Mouse (Mus musculus) kidney, embryonic 14.5 days (tissue): ENCODE data around the gene Odf4. TPM values are rescaled to one million over a fixed set of nuclear protein-coding genes. Genes with fewer than 3 reads are reported as not detected.
A peak's percentile ranks its signal among the peaks of the same experiment; 100 is the strongest.

ENCODE experiments used
- ATAC-seq: fragments of 200-750 bp; cut with Nextera tagmentation; 2 replicates; pipeline ENCODE4 v1.8.0; 2017; ENCODE audit warnings: moderate number of reproducible peaks, mild to moderate bottlenecking, moderate TSS enrichment, moderate library complexity; ENCODE audit not compliant: low FRiP score, low TSS enrichment
- H3K27ac ChIP-seq: fragments of 300-500 bp; sonication (generic); 2 replicates; pipeline ENCODE4 v1.5.1; 2014; ENCODE audit warnings: low read depth, mild to moderate bottlenecking, low read length, moderate library complexity, mixed read lengths
- H3K27me3 ChIP-seq: fragments of 300-500 bp; sonication (generic); 2 replicates; pipeline ENCODE4 v1.6.1; 2014; ENCODE audit warnings: mild to moderate bottlenecking, low read length; ENCODE audit not compliant: control insufficient read depth, insufficient read depth
- H3K36me3 ChIP-seq: fragments of 300-500 bp; sonication (generic); 2 replicates; pipeline ENCODE4 v1.6.1; 2014; ENCODE audit warnings: low read length, mixed read lengths; ENCODE audit not compliant: control insufficient read depth, insufficient read depth
- H3K4me1 ChIP-seq: fragments of 300-500 bp; sonication (generic); 2 replicates; pipeline ENCODE4 v1.6.1; 2014; ENCODE audit warnings: low read length, mixed read lengths; ENCODE audit not compliant: control insufficient read depth, insufficient read depth
- H3K4me2 ChIP-seq: fragments of 300-500 bp; sonication (generic); replicated peaks from 2 replicates; pipeline ENCODE4 v1.6.1; 2014; ENCODE audit warnings: low read depth, mild to moderate bottlenecking, low read length
- H3K4me3 ChIP-seq: fragments of 300-500 bp; sonication (generic); 2 replicates; pipeline ENCODE4 v1.5.1; 2014; ENCODE audit warnings: mild to moderate bottlenecking, low read length
- H3K9ac ChIP-seq: fragments of 300-500 bp; sonication (generic); 2 replicates; pipeline ENCODE4 v1.6.1; 2014; ENCODE audit warnings: low read depth, mild to moderate bottlenecking, low read length, moderate library complexity
- H3K9me3 ChIP-seq: fragments of 300-500 bp; sonication (generic); 2 replicates; pipeline ENCODE4 v1.6.1; 2016; ENCODE audit warnings: low read length; ENCODE audit not compliant: control insufficient read depth
- WGBS: fragments of 180-500 bp; shearing (Covaris S2); extraction: QIAGEN DNeasy Blood & Tissue Kit; methylation state at CpG from one replicate; pipeline ENCODE4 v1.1.7; 2014; 5-methylcytosine and 5-hydroxymethylcytosine counted together
- polyA plus RNA-seq: library from polyadenylated mRNA; unstranded; fragments of >200 nt; fragmentation: Nextera tagmentation; extraction: Ambion mirVana; gene quantifications from 2 replicates; pipeline ENCODE4 v1.2.1, GENCODE M21; 2014

Gene Odf4
- polyA plus RNA-seq, 1 experiment from 2014 or later: not detected

DNA sequence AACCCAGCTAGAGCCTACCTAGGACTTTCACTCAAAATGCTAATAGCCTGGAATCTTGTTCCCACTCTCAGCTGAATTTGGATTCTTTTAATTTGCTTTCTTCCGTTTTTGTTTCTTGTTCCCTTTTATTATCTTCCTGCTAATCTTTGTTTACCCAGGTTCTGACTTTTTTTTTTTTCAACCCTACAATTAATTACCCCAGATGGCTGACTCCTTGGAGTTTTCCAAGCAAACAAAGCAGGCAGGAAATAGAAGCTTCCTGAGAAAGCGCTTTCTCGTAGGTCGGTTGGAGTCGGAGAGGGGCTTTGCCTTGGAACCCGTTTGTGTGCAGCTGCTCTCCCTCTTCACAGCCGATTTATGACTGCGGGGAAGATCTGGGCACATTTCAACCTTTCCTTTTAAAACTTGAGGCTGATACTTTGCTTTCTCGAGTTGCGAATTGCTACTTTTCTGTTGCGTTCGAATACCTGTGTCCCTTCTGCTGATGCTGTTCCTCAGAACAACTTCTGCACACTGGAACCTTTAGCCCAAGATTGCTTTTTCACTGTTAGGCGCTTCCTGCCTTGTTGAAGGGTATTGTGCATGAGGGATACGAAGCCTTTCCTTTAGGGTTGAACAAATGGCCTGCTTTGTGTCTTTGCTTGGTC is 15.2 kb downstream of the Odf4 start:
- Histone ChIP-seq H3K27ac (peak overlapping the region; percentile 89), H3K4me3 (no peak overlapping the region), H3K36me3 (peaks cover 1% of the 10 kb centered on the region; the same call in 1 of the 2 replicates), H3K27me3 (no peaks in the 10 kb centered on the region), H3K9ac (peak overlapping the region; percentile 45), H3K4me2 (peak overlapping the region; percentile 19; the same call in 1 of the 2 replicates), H3K4me1 (0 out of 2 replicates have a peak, but pooled peaks cover 8% of the 10 kb centered on the region), H3K9me3 (no peaks in the 10 kb centered on the region)
- WGBS: 17% methylated on average over 14 of the region's 14 CpGs
- no peak for ATAC-seq

DNA sequence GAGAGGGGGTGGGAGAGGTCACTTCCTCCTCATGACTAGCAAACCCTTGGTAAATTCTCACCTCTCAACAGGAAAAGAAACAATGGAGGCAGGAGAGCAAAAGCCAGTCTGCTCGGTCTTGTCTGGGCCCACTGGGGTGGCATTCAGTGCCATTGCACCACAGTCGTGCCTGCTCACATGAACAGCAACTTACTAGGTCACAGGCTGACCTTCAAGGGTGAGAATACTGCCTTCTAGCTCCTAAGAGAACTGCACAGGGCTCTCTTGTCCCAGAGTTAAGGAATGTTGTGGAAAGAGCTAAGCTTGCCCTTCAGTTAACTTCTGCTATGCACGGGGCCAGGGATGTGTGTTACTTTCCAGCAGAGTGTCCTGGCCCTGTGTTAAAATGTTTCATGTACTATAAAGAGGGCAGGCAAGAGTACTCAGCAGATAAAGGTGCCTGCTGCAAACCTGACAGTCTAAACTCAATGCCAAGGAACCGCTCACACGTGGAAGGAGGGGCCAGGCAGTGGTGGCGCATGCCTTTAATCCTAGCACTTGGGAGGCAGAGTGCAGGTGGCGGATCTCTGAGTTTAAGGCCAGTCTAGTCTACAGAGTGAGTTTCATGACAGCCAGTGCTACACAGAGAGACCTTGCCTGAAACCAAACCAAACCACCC is 17.9 kb downstream of the Odf4 start:
- H3K4me2 ChIP-seq: no peak overlapping the region
- no peak overlapping the region for H3K4me3 ChIP-seq
- ATAC-seq: no peak
- H3K27me3 ChIP-seq: no peaks in the 10 kb centered on the region
- no peak overlapping the region for H3K27ac ChIP-seq
- peaks cover 28% of the 10 kb centered on the region for H3K36me3 ChIP-seq
- no peaks in the 10 kb centered on the region for H3K9me3 ChIP-seq
- 47% methylated on average over 7 of the region's 7 CpGs for WGBS
- no peak overlapping the region for H3K9ac ChIP-seq
- H3K4me1 ChIP-seq: 0 out of 2 replicates have a peak, but pooled peaks cover 5% of the 10 kb centered on the region

- no peak overlapping the region for H3K4me3 ChIP-seq
- H3K27ac ChIP-seq: no peak overlapping the region
- ATAC-seq: no peak
- H3K9me3 ChIP-seq: no peaks in the 10 kb centered on the region
- H3K4me1 ChIP-seq: peaks cover 11% of the 10 kb centered on the region; the same call in 1 of the 2 replicates
- 79% methylated on average over 3 of the region's 3 CpGs for WGBS
- H3K36me3 ChIP-seq: peaks cover 43% of the 10 kb centered on the region
- no peak overlapping the region for H3K4me2 ChIP-seq
- H3K27me3 ChIP-seq: no peaks in the 10 kb centered on the region
- H3K9ac ChIP-seq: no peak overlapping the region
Measured at GRCm38 (mm10) chr11:68907251-68907650, 19.6 kb downstream of the Odf4 start.

DNA sequence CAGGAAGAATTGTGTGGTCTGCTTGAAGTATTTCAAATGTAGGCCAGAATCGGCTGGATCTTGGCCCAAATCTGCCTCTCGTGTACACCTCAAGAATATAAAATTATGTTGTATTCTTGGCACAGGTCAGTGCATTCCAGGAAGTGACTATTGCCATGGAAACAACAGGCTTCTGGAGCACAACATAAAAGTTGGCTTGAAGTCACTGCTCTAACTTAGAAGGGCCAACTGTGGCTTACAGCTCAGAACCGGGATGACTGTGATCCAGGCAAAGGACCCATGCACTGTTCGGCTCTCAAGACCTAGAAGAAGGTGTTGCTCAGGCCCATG is 20.5 kb downstream of the Odf4 start:
- peak; percentile 49; the same call in 1 of the 2 replicates for ATAC-seq
- H3K4me1 ChIP-seq: peaks cover 5% of the 10 kb centered on the region; the same call in 1 of the 2 replicates
- no peak overlapping the region for H3K9ac ChIP-seq
- H3K4me2 ChIP-seq: no peak overlapping the region
- WGBS: 71% methylated on average over 4 of the region's 4 CpGs
- peaks cover 43% of the 10 kb centered on the region for H3K36me3 ChIP-seq
- H3K27ac ChIP-seq: no peak overlapping the region
- no peaks in the 10 kb centered on the region for H3K27me3 ChIP-seq
- no peaks in the 10 kb centered on the region for H3K9me3 ChIP-seq
- H3K4me3 ChIP-seq: no peak overlapping the region

GRCm38 (mm10) chr11:68905665-68906460 is 21.0 kb downstream of the Odf4 start:
- 88% methylated on average over 9 of the region's 9 CpGs for WGBS
- Histone ChIP-seq H3K27ac (no peak overlapping the region), H3K36me3 (peaks cover 43% of the 10 kb centered on the region), H3K4me2 (no peak overlapping the region), H3K9me3 (no peaks in the 10 kb centered on the region), H3K9ac (no peak overlapping the region), H3K27me3 (no peaks in the 10 kb centered on the region), H3K4me1 (peaks cover 5% of the 10 kb centered on the region; the same call in 1 of the 2 replicates), H3K4me3 (no peak overlapping the region)
- no peak for ATAC-seq

GRCm38 (mm10) chr11:68905138-68905531 is 21.7 kb downstream of the Odf4 start:
- Histone ChIP-seq H3K4me2 (no peak overlapping the region), H3K27me3 (no peaks in the 10 kb centered on the region), H3K9me3 (no peaks in the 10 kb centered on the region), H3K36me3 (peaks cover 43% of the 10 kb centered on the region), H3K4me1 (peaks cover 5% of the 10 kb centered on the region; the same call in 1 of the 2 replicates), H3K9ac (no peak overlapping the region), H3K4me3 (no peak overlapping the region), H3K27ac (no peak overlapping the region)
- ATAC-seq: no peak
- WGBS: 90% methylated on average over 3 of the region's 3 CpGs

DNA sequence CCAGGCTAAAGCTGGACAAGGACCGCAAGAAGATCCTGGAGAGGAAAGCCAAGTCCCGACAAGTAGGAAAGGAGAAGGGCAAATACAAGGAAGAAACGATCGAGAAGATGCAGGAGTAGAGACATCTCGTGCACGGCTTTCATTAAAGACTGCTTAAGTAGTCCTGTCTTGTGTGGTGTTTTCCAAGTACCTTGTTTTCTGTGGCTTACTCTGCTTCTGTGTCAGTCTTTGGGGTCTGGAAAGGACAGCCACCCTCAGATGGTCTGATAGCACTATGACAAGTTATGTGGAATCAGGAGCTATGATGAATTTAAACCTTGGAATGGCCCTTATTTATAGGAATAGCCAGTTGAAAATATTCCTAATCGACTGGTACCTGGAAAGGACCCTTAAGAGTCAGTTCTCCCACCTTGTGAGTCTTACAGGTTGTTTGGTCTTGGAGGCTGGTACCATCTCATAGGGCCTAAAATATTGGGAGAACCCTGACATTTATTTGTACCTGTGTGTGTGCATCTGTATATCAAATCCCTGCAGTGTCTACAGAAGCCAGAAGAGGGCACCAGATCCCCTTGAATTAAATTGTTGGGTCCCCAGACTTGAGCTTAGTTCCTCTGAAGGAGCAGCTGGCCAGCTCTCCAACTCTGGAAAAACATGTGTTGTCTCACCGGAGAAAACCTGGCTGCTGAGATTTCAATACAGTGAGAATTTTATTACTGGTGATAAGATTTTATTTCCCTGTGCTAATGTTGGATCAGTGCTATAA is 22.3 kb downstream of the Odf4 start:
- Histone ChIP-seq H3K27ac (no peak overlapping the region), H3K4me1 (peaks cover 5% of the 10 kb centered on the region; the same call in 1 of the 2 replicates), H3K4me3 (no peak overlapping the region), H3K27me3 (no peaks in the 10 kb centered on the region), H3K36me3 (peaks cover 43% of the 10 kb centered on the region), H3K9ac (no peak overlapping the region), H3K4me2 (no peak overlapping the region), H3K9me3 (no peaks in the 10 kb centered on the region)
- WGBS: 88% methylated on average over 8 of the region's 8 CpGs
- no peak for ATAC-seq

DNA sequence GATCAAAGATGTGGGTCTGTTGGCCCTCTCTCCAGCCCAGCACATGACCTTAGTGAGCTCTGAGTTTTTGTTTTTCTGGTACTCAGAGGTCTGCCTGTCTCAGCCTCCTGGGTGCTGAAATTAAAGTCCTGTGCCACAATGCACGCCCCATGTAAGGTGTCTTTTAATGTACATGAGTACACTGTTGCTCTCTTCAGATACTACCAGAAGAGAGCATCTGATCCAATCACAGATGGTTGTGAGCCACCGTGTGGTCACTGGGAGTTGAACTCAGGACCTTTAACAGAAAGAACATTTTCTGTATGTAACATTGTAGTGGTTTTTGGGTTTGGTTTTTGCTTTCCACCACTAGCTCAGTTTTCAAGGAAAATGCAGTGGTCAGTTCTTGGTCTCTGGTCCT is 23.1 kb downstream of the Odf4 start:
- no peaks in the 10 kb centered on the region for H3K27me3 ChIP-seq
- H3K4me1 ChIP-seq: peaks cover 5% of the 10 kb centered on the region; the same call in 1 of the 2 replicates
- H3K9ac ChIP-seq: no peak overlapping the region
- no peak overlapping the region for H3K27ac ChIP-seq
- H3K4me2 ChIP-seq: no peak overlapping the region
- ATAC-seq: no peak
- peaks cover 43% of the 10 kb centered on the region for H3K36me3 ChIP-seq
- H3K9me3 ChIP-seq: no peaks in the 10 kb centered on the region
- H3K4me3 ChIP-seq: no peak overlapping the region
- WGBS: 91% methylated on average over 2 of the region's 2 CpGs
